ENCODE assay signal across 19 mouse cellular contexts in genomic region chr7:55984754-55985153, GRCm38 (mm10).
"Had no signal": no experiment of that assay in that cellular context is flagged by ENCODE, and none has a peak within 500 bp of the region (broad histone marks: within the 10 kb centered on the region; RNA-seq: fewer than 3 reads in every experiment).

No protein-coding gene starts in this region.

- H3K9ac ChIP-seq: lung, embryonic 14.5 days; midbrain, embryonic 12.5 days; neural tube, embryonic 13.5 days; neural tube, embryonic 15.5 days had no signal

- H3K9me3 ChIP-seq: midbrain, embryonic 10.5 days; midbrain, embryonic 12.5 days; neural tube, embryonic 13.5 days; neural tube, embryonic 15.5 days had no signal

- H3K4me3 ChIP-seq: midbrain, embryonic 10.5 days; midbrain, embryonic 12.5 days; myocyte; neural tube, embryonic 13.5 days; neural tube, embryonic 15.5 days had no signal

- H3K4me1 ChIP-seq: midbrain, embryonic 10.5 days; midbrain, embryonic 12.5 days; neural tube, embryonic 13.5 days; neural tube, embryonic 15.5 days had no signal

- ATAC-seq: midbrain, embryonic 16.5 days had no signal

- H3K27ac ChIP-seq: midbrain, embryonic 10.5 days; midbrain, embryonic 12.5 days; neural tube, embryonic 13.5 days; neural tube, embryonic 15.5 days had no signal

- DNase-seq: lung, adult 18-20 months; lung, embryonic 14.5 days; lung, postnatal 10 days; lung, postnatal 4 days; midbrain, embryonic 14.5 days; retina, postnatal 1 day; right cerebral cortex, adult 18-20 months; right cerebral cortex, postnatal 25 days; right cerebral cortex, postnatal 4 days; spleen, adult 18-20 months; thymus, adult 18-20 months; thymus, postnatal 14 days; thymus, postnatal 36 days had no signal

- H3K27me3 ChIP-seq: midbrain, embryonic 12.5 days; neural tube, embryonic 13.5 days; neural tube, embryonic 15.5 days had no signal

- H3K4me2 ChIP-seq: lung, embryonic 14.5 days; midbrain, embryonic 12.5 days; neural tube, embryonic 13.5 days; neural tube, embryonic 15.5 days had no signal
